Mouse (Mus musculus) embryonic facial prominence, embryonic 13.5 days (tissue): ENCODE results near the gene Irf9. TPM values are rescaled to one million over a fixed set of nuclear protein-coding genes. Genes with fewer than 3 reads are reported as not detected.

Source experiments
- ATAC-seq: fragments of 200-750 bp; cut with Nextera tagmentation; 2 replicates; pipeline ENCODE4 v1.8.0; 2017; ENCODE audit warnings: low read depth; ENCODE audit not compliant: insufficient number of reproducible peaks, insufficient read depth, low FRiP score, low TSS enrichment
- H3K27ac ChIP-seq: fragments of 300-500 bp; sonication (generic); 2 replicates; pipeline ENCODE4 v1.5.1; 2015; ENCODE audit warnings: moderate library complexity, mild to moderate bottlenecking, inconsistent platforms
- H3K27me3 ChIP-seq: fragments of 300-500 bp; sonication (generic); 2 replicates; pipeline ENCODE4 v1.6.1; 2015; ENCODE audit warnings: mild to moderate bottlenecking, inconsistent platforms
- H3K36me3 ChIP-seq: fragments of 300-500 bp; sonication (generic); 2 replicates; pipeline ENCODE4 v1.6.1; 2015; ENCODE audit warnings: mild to moderate bottlenecking, inconsistent platforms
- H3K4me1 ChIP-seq: fragments of 300-500 bp; sonication (generic); 2 replicates; pipeline ENCODE4 v1.6.1; 2015; ENCODE audit warnings: inconsistent platforms
- H3K4me2 ChIP-seq: fragments of 300-500 bp; sonication (generic); 2 replicates; pipeline ENCODE4 v1.6.1; 2015; ENCODE audit warnings: moderate library complexity, mild to moderate bottlenecking, inconsistent platforms
- H3K4me3 ChIP-seq: fragments of 300-500 bp; sonication (generic); 2 replicates; pipeline ENCODE4 v1.5.1; 2015; ENCODE audit warnings: mild to moderate bottlenecking, inconsistent platforms
- H3K9ac ChIP-seq: fragments of 300-500 bp; sonication (generic); 2 replicates; pipeline ENCODE4 v1.6.1; 2015; ENCODE audit warnings: mild to moderate bottlenecking, inconsistent platforms
- H3K9me3 ChIP-seq: fragments of 300-500 bp; sonication (generic); 2 replicates; pipeline ENCODE4 v1.6.1; 2016; ENCODE audit warnings: inconsistent platforms
- WGBS: fragments of 180-500 bp; shearing (Covaris S2); methylation state at CpG from one replicate; pipeline ENCODE4 v1.1.7; 2015; ENCODE audit warnings: mixed read lengths; 5-methylcytosine and 5-hydroxymethylcytosine counted together
- polyA plus RNA-seq: library from polyadenylated mRNA; unstranded; fragments of >200 nt; fragmentation: Nextera tagmentation; extraction: Ambion mirVana; gene quantifications from 2 replicates; pipeline ENCODE4 v1.2.1, GENCODE M21; 2015

Irf9 gene
- polyA plus RNA-seq, 1 experiment from 2014 or later, result 10.5 TPM

DNA sequence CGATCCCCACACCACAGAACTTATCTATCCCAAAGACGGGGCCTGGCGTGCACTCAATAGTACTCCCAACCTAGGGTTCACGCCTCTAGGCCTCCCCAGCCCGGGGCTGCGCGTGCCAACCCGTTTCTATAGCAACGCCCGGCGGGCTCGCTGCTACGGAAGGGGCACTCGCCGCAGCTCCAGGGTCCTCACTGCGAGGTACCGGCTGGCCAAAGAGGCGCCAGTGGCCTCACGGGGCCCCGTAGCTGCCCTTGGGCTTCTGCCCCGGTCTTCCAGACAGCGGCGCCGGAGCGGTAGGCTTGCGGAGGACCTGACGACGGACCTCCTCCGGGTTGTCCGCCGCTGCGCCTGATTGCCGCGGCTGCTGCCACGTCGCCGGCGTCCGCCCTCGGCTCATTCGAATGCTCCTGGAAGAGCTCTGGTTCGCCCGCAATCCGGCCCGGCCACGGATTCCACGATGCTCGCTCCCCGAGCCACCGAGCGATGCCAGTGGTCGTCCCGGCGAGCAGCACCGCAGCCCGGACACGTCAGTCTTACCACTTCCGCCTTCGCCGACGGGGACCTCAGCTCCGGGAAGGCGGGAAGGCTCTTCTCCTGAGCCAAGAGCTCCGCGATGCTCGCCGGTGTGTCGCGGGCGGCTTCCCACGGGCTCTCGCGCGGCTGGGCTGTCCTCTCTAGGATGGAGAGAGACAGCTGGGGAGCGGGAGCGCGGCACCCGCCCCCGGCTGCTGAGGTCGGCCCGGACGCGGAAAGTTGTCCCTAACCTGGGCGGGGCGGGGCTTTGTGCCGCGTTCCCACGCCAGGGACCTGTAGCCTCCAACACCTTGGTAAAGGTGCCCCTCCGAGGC lies 39.9 kb downstream of the Irf9 start, which contains the start of gene Tm9sf1:
TSS of gene Tm9sf1 (minus strand) at position 747 of the 848 bp plus-strand sequence.
- Histone ChIP-seq H3K27ac (peak within 1 kb of the TSS; percentile 95), H3K4me1 (peaks cover 20% of the 10 kb centered on the region), H3K4me3 (peak within 1 kb of the TSS; percentile 89), H3K27me3 (no peaks in the 10 kb centered on the region), H3K9ac (peak within 1 kb of the TSS; percentile 96), H3K36me3 (peaks cover 51% of the 10 kb centered on the region), H3K4me2 (peak within 1 kb of the TSS; percentile 88), H3K9me3 (no peaks in the 10 kb centered on the region)
- WGBS, result under 1% methylated on average over 89 of the region's 89 CpGs
- peak; percentile 82 for ATAC-seq

DNA sequence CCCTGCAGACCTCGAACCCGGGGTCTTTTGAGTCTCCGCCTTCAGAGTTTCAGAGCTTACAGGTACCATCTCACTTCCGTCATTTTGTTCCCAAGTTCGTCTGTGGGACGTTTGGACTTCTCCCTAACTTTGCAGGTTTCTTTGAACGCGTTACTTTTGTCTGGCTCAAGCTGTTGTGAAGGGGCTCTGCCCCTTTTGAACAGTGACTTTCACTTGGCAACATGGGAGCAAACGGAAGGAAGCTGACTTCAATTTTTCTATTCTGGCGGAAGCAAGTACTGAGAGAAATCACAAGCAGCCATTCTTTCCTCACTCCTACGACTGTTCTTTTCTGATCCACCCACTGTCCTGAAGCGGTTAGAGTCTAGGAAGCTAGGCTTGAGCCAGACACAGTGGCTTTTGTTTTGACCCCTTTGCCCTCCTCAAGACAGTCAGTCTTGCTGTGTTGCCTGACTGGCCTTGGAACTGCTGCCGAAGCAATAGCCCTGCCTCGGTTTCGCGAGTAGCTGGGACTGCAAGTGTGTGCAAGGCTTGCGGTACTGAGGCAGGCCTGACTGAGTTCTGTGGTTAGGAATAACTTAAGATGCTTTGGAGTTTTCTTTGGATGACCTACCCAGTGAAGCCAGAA lies 41.0 kb downstream of the Irf9 start:
- Histone ChIP-seq H3K9ac (peak overlapping the region; percentile 96), H3K4me3 (peak overlapping the region; percentile 89), H3K27me3 (no peaks in the 10 kb centered on the region), H3K27ac (peak overlapping the region; percentile 60), H3K36me3 (peaks cover 41% of the 10 kb centered on the region), H3K4me2 (peak overlapping the region; percentile 88), H3K9me3 (no peaks in the 10 kb centered on the region), H3K4me1 (peaks cover 20% of the 10 kb centered on the region)
- 17% methylated on average over 17 of the region's 17 CpGs for WGBS
- ATAC-seq, result no peak

- H3K27ac ChIP-seq, result no peak within 1 kb of the TSS
- ATAC-seq, result no peak
- H3K4me2 ChIP-seq, result no peak within 1 kb of the TSS
- H3K4me3 ChIP-seq, result no peak within 1 kb of the TSS
- H3K36me3 ChIP-seq, result peaks cover 19% of the 10 kb centered on the region
- no peaks in the 10 kb centered on the region for H3K9me3 ChIP-seq
- H3K27me3 ChIP-seq, result no peaks in the 10 kb centered on the region
- peaks cover 14% of the 10 kb centered on the region for H3K4me1 ChIP-seq
- H3K9ac ChIP-seq, result no peak within 1 kb of the TSS
- 92% methylated on average over 2 of the region's 2 CpGs for WGBS
These were observed 46.5 kb downstream of the Irf9 start, which contains the start of gene Tssk4 for GRCm38 (mm10) chr14:55649884-55650283. Gene Tssk4 (plus strand): TSS chr14:55650184.

- Histone ChIP-seq H3K9ac (no peak overlapping the region), H3K4me1 (peaks cover 9% of the 10 kb centered on the region), H3K27ac (no peak overlapping the region), H3K9me3 (no peaks in the 10 kb centered on the region), H3K4me2 (no peak overlapping the region), H3K27me3 (no peaks in the 10 kb centered on the region), H3K36me3 (peaks cover 11% of the 10 kb centered on the region), H3K4me3 (no peak overlapping the region)
- 90% methylated on average over 7 of the region's 7 CpGs for WGBS
- ATAC-seq, result no peak
These were observed 48.2 kb downstream of the Irf9 start for GRCm38 (mm10) chr14:55651528-55651927.

GRCm38 (mm10) chr14:55656935-55657334 lies 53.6 kb downstream of the Irf9 start:
- Histone ChIP-seq H3K4me1 (peaks cover 21% of the 10 kb centered on the region), H3K27ac (no peak overlapping the region), H3K36me3 (peaks cover 24% of the 10 kb centered on the region), H3K4me3 (no peak overlapping the region), H3K9me3 (no peaks in the 10 kb centered on the region), H3K9ac (no peak overlapping the region), H3K27me3 (no peaks in the 10 kb centered on the region), H3K4me2 (no peak overlapping the region)
- no peak for ATAC-seq
- WGBS, result 87% methylated on average over 3 of the region's 3 CpGs

DNA sequence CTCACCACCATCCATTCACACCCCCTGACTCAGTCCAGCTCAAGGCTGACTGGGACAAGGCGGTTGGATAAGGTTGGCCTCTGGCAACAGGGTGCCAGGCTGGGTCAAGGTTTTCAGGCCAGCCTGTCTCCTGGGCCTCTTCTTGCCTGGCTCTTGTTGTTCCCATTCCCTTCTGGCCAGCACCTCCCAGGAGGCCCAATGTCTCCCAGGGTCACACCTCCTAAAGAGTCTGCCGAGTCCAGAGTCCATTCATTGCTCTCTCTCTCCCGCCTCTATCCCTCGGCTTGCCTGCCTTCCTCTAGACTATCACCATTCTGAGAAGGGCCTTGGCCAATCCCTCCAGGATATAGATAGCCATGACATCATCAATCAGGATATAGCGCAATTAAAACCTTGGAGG lies 54.6 kb downstream of the Irf9 start:
- no peak overlapping the region for H3K27ac ChIP-seq
- peaks cover 33% of the 10 kb centered on the region for H3K36me3 ChIP-seq
- no peaks in the 10 kb centered on the region for H3K9me3 ChIP-seq
- WGBS, result 85% methylated on average over 5 of the region's 5 CpGs
- no peak overlapping the region for H3K9ac ChIP-seq
- no peak overlapping the region for H3K4me3 ChIP-seq
- H3K4me2 ChIP-seq, result no peak overlapping the region
- H3K4me1 ChIP-seq, result peaks cover 15% of the 10 kb centered on the region
- H3K27me3 ChIP-seq, result no peaks in the 10 kb centered on the region
- no peak for ATAC-seq

Other genes starting within 250 kb of the Irf9 start
- gene Dhrs4, start 124.8 kb upstream of the Irf9 start, polyA plus RNA-seq, result 98.6 and 103 TPM in 2 replicates
- 3.9 and 4.3 TPM in 2 replicates for gene Carmil3, start 112.9 kb upstream of the Irf9 start, polyA plus RNA-seq
- gene Cpne6, start 93.1 kb upstream of the Irf9 start, polyA plus RNA-seq, result 0.60 and 0.83 TPM in 2 replicates
- gene Nrl, start 78.6 kb upstream of the Irf9 start, polyA plus RNA-seq, result not detected in 2 replicates
- 35.0 and 38.4 TPM in 2 replicates for gene Pck2, start 63.3 kb upstream of the Irf9 start, polyA plus RNA-seq
- gene Dcaf11, start 43.6 kb upstream of the Irf9 start, polyA plus RNA-seq, result 57.3 and 66.5 TPM in 2 replicates
- gene A730061H03Rik, start 43.2 kb upstream of the Irf9 start, polyA plus RNA-seq, result 0.74 and 0.87 TPM in 2 replicates
- 4.1 and 5.3 TPM in 2 replicates for gene Fitm1, start 28.0 kb upstream of the Irf9 start, polyA plus RNA-seq
- gene Psme1, start 25.4 kb upstream of the Irf9 start, polyA plus RNA-seq, result 141 and 152 TPM in 2 replicates
- gene Emc9, start 18.3 kb upstream of the Irf9 start, polyA plus RNA-seq, result 4.7 and 4.8 TPM in 2 replicates
- 233 and 267 TPM in 2 replicates for gene Psme2, start 12.5 kb upstream of the Irf9 start, polyA plus RNA-seq
- 17.6 and 21.7 TPM in 2 replicates for gene Rnf31, start 11.9 kb upstream of the Irf9 start, polyA plus RNA-seq
- gene Rec8, start 14.5 kb downstream of the Irf9 start, polyA plus RNA-seq, result 2.0 and 2.8 TPM in 2 replicates
- 95.1 and 111 TPM in 2 replicates for gene Ipo4, start 32.4 kb downstream of the Irf9 start, polyA plus RNA-seq
- gene Gm49378, start 34.3 kb downstream of the Irf9 start, polyA plus RNA-seq, result 1.7 and 1.8 TPM in 2 replicates
- gene Tm9sf1, start 40.2 kb downstream of the Irf9 start, polyA plus RNA-seq, result 106 and 117 TPM in 2 replicates
- gene Tssk4, start 46.6 kb downstream of the Irf9 start, polyA plus RNA-seq, result 1.0 and 1.3 TPM in 2 replicates
- gene Mdp1, start 56.9 kb downstream of the Irf9 start, polyA plus RNA-seq, result 66.1 and 70.6 TPM in 2 replicates
- 75.2 and 83.5 TPM in 2 replicates for gene Gmpr2, start 68.4 kb downstream of the Irf9 start, polyA plus RNA-seq
- 665 and 670 TPM in 2 replicates for gene Nedd8, start 68.6 kb downstream of the Irf9 start, polyA plus RNA-seq
- gene Tinf2, start 78.2 kb downstream of the Irf9 start, polyA plus RNA-seq, result 38.7 and 46.6 TPM in 2 replicates
- gene Tgm1, start 110.4 kb downstream of the Irf9 start, polyA plus RNA-seq, result 4.5 and 4.7 TPM in 2 replicates
- 27.6 and 32.2 TPM in 2 replicates for gene Rabggta, start 118.7 kb downstream of the Irf9 start, polyA plus RNA-seq
- gene Dhrs1, start 142.1 kb downstream of the Irf9 start, polyA plus RNA-seq, result 84.5 and 102 TPM in 2 replicates
- gene Nop9, start 142.1 kb downstream of the Irf9 start, polyA plus RNA-seq, result 35.5 and 47.6 TPM in 2 replicates
- 0.18 and 1.2 TPM in 2 replicates for gene Cideb, start 154.9 kb downstream of the Irf9 start, polyA plus RNA-seq
- 0.51 and 0.56 TPM in 2 replicates for gene Ltb4r2, start 157.9 kb downstream of the Irf9 start, polyA plus RNA-seq
- gene Ltb4r1, start 162.4 kb downstream of the Irf9 start, polyA plus RNA-seq, result 0.58 and 1.1 TPM in 2 replicates
- gene Adcy4, start 180.5 kb downstream of the Irf9 start, polyA plus RNA-seq, result 20.2 and 21.6 TPM in 2 replicates
- 41.1 and 44.4 TPM in 2 replicates for gene Ripk3, start 185.3 kb downstream of the Irf9 start, polyA plus RNA-seq
- 156 and 160 TPM in 2 replicates for gene Nfatc4, start 219.6 kb downstream of the Irf9 start, polyA plus RNA-seq